Mouse (Mus musculus) inflammation-experienced regulatory T-cells, adult 6 months (primary cell): ENCODE data around the gene Robo1. TPM values are rescaled to one million over a fixed set of nuclear protein-coding genes. Genes with fewer than 3 reads are reported as not detected.
"Not testable (repeated sequence)": the region's sequence is repeated elsewhere in the genome, so short reads cannot be mapped to it uniquely, and the experiment has no call there.

Experiments
- ATAC-seq: one replicate; pipeline ENCODE4 v1.8.0; 2017
- polyA plus RNA-seq, 3 experiments: library from polyadenylated mRNA; unstranded; fragments of 100-300 nt; shearing (Covaris generic); gene quantifications; one replicate each; pipeline ENCODE4 v1.2.1; 2017

Robo1 gene
- polyA plus RNA-seq, 3 experiments from 2014 or later = 0.29 to 0.59 TPM; not detected in 1

DNA sequence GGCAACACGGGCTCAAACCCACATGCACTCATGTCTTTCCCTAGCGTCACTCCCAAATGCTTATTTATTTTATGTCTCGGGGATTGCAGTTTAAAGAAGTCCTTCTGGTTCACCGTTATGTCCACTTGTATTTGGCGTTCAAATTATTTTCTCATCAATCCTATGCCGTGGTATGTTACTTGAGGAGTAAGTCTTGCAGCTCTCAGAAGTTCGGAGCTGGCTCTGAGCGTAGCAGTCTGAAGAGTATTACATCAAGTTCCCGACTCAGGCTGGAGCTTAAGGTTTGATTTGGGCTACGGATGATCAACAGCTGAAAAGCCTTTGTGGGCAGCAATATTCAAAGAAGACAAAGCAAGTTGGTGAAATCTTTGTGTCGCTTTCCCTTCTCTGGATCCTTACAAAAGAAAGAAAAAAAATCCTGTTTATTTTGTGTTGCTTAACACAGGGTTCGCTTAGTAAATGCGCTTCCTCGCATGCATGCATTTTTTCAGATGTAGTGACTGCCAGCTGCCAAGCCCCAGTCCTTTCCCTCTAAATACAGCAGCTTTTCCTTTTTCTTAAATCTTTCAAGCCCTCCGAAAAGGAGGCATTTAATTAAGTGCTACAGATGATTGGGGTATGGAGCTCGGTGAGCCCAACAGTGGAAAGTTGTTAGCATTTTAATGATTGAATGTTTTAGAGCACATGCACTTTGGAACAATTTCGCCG is 136.5 kb downstream of the Robo1 start:
- no peak for ATAC-seq

DNA sequence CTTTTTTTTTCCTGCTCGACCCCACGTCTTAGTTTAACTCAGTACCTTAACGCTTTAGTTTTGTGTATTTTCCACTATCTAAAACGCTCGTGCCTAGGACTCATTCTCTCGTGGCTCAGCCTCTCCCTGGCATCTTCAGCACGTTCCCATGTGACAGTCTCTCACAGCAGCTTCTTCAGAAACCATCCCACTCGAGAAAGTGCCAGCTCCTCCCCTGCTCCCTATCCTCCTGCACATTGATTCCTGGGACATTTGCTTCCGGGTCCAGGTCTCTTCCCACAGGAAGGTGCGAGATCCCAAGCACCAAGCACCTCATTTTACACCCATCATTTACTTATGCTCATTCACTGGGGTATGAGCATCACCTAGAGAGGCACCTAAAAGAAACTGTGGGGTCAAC is 150.0 kb downstream of the Robo1 start:
- ATAC-seq = no peak

DNA sequence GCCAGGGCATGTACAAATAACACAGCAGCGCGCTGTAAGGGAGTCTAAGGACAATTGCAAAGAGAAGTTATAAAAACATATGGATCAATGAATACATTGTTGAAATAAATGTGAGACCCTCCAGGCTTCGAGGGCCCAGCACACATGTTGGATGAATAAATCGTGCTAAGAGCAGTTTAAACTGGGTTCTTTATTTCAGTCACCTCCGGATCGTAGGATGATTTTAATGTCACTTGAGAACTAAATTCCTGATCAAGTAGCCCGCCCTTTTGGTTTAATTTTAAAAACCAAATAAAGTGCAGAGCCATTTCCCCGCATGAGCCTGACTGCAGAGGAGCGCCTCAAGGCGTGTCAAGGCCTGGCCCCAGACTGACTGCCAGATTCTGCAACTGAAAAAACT is 150.5 kb downstream of the Robo1 start:
- no peak for ATAC-seq

DNA sequence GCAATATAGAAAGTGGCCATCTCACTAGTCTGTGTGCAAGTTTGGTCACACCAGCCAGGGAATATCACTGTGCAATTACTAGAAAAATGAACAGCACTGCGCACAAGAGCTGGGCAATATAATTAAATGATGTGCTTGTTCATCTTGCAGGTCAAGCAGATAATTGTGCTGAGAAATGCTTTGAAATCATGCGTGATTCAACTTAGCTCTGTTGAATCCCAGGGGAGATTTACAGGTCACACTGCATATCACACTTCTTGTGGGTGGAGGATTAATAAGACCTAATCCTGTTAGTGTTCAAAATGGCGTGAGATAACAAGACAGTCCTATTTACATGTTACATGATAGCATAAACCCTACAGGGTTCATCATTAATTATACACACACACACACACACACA is 157.6 kb downstream of the Robo1 start:
- ATAC-seq = no peak

DNA sequence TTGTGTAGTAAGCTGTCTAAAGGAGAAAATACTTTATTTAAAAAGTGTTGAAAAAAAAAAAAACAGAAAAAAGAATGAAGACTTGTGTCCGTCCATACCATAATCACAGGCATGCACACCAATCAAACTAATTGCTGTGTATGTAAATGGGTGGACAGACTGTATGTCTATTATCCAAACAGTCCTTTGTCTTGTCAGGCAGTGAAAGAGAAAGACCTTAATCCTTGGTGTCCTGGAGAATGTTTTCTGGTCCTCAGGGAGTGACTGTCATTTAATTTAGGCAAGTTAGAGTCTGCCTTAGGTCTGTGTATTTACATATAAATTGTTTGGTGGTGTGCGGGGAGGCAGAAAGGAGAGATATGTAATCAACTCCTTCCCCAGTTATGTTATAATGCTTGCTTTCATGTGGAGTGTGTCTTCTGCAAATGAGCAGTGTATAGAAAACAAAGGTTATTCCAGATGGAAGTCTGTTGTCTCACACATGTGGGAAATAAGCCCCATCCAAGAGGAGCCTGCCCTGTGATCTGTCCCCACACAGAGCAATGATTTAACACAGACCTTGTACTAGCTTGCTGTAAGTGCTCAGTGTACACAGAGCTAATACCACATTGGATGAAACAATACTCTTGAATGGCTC is 162.0 kb downstream of the Robo1 start:
- no peak for ATAC-seq

DNA sequence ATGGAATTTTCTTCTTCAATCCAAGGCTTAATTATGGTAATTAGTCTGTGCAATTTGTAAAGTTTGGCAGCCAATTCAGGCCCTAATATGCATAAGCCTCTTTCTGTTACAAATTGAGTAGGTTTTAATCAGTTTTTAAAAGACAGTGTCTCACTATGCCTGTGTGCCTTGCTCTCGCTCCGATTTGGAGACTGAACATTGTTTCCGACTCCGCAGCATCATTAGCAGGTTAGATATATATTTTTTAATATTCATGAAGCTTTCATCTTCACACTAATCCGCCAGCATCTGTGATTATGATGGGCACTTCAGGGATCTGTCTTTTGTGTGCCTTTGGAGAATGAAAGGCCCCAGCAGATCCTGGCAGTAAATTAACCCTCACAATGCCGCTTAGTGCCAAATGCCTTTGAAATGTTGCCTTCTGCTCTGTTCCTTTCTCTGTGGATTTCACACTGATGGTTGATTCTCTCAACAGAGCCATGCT is 202.7 kb downstream of the Robo1 start:
- ATAC-seq = no peak

DNA sequence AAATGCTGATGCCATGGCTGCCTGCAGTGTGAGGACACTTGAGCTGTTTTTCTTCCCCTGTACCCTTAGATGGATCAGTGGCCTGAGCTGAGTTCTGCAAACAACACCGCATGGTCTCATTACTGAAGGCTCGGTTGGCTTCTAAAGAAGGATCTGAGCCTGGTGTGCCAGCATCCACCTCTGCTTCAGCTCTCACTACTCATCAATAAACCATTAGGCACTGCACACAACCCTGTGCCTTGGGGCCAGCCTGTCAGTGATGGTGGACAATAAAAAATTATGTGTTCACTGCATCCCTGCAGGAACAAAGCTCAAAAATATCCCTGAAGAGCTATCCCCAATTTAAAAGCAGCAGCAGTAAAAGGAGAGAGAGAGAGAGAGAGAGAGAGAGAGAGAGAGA is 223.2 kb downstream of the Robo1 start:
- no peak for ATAC-seq

DNA sequence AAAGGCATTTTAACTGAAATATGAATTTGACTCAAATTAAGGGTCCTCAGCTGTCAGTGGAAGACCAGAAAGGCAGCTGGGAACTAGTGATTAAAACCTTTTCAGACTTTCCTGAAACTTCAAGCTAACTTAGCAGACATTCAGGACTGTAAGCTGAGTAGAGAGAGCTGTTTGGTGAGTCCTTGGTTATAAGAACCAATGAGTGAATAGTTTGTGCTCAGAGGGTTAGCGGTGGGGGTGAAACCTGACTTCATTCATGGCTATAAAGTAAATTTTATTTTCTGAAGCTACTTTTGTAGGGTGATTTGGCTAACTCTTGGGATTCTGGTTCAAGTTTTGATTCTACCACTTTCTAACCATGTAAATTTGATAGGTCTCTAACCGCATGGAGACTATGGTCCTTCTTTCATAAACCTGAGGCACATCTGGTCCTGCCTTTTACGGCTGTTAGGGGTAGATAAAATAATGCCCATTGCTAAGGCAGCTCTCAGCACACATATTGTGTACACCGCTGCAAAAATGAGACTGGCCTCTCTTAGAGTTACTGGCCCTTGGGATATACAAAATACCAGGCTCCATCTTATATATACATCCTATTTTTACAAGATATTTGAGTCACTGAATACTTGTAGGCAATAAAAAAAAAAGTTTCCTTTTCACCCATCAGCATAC is 225.9 kb downstream of the Robo1 start:
- ATAC-seq = no peak

DNA sequence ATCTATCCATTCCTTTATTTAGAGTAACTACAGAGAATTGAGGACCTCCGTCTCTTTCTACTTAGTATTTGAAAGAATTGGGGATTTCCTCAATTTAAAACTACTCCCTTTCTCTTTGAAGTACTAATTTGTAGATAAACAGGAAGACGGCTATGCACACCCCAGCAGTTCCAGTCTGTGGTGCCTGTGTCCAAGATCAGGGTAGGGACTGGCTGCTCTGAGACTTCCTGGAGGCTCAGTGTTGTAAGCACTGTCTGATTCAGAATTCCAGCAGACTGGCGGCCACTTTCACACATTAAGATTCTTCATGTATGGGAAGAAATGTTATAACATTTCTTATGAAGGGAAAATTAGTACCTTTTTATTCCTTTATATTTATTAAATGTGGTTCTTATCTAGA is 230.1 kb downstream of the Robo1 start:
- ATAC-seq = no peak

DNA sequence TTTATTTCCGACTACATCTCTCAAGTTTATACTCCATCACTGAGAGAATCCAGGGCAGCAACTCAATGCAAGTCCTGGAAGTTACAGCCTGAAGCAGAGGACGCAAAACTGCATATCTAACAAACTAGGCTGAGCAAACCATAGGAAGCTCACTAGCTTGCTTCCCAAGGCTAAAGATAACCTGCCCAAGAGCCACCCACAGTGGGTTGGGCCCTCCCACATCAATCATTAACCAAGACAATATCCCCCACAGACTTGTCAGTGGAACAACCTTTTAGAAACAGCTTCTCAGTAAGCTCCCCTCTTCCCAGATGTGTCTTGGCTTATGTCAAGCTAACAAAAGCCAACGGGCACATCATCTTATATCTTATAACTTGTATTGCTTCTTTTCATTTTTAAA is 235.8 kb downstream of the Robo1 start:
- ATAC-seq = no peak

DNA sequence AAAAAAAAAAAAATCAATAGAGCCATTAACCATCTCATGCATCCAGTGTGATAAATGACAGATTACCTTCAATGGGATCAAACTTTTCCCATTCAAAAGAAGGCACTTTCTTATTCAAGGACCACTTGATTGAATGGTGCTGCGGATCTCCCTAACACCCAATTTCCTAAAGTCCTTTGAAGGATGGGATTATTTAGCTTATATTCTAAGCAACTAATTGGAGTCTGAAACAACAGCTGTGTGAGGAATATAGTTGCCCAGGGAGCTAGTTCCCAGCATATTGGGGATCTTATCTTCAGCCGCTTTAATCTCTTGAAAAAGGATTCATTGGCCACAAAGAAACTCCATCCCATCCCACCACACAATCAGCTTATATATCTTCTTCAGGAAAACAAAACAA is 236.8 kb downstream of the Robo1 start:
- ATAC-seq = no peak

DNA sequence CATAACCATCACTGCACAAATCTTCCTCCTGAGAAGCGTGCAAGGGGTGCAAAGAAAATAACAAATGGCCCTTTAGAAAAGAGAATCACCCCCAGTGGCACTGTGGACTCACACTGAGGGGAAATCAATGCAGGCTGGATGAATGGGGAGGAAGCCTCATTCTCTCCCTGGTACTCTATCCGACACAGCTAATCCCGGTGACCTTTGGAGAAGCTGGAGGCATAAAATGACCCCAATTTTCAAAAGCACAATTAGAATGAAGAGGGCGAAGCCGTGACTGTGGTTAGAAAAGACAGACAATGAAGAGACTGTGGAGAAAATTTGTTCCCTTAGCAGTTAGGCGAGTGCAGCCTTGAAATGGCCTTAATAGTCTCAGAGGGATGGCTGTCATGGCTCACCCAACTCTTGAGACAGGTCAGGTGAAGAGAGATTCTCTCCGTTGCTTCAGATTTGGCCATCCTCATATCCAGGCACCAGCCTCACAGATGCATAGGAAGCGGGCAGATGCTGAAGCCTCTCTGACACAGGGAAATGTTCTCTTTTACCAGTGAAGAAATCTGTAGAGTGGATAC is 243.7 kb downstream of the Robo1 start:
- ATAC-seq = no peak

DNA sequence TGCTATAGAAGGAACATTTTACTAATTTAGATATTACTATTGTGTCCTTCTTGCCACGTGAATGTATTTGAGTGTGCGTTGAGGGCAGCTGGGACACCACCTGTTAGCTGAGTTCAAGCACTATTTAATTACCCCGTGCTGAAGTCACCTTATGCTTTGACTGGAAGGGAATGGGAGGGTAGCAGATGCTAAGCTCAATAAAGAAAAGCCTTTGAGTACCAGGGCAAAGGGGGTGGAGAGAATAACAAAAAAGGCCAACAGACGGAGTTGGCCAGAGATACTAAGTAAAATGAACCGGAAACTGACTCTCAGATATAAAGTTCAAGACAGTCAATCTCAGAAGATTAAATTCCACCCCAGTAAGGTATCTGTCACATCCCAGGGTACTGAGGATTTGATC is 245.6 kb downstream of the Robo1 start:
- ATAC-seq = no peak

DNA sequence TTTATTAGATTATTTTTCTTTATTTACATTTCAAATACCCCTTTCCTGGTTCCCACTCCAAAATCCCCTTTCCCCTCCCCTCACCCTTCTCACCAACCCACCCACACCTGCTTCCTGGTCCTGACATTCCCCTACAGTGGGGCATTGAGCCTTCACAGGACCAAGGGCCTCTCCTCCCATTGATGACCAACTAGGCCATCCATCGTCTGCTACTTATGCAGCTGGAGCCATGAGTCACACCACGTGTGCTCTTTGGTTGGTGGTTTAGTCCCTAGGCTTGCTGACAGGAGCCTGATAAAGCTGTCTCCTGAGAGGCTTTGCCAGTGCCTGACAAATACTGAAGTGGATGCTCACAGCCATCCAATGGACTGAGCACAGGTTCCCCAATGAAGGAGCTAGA is 254.0 kb downstream of the Robo1 start:
- ATAC-seq = not testable (repeated sequence)

DNA sequence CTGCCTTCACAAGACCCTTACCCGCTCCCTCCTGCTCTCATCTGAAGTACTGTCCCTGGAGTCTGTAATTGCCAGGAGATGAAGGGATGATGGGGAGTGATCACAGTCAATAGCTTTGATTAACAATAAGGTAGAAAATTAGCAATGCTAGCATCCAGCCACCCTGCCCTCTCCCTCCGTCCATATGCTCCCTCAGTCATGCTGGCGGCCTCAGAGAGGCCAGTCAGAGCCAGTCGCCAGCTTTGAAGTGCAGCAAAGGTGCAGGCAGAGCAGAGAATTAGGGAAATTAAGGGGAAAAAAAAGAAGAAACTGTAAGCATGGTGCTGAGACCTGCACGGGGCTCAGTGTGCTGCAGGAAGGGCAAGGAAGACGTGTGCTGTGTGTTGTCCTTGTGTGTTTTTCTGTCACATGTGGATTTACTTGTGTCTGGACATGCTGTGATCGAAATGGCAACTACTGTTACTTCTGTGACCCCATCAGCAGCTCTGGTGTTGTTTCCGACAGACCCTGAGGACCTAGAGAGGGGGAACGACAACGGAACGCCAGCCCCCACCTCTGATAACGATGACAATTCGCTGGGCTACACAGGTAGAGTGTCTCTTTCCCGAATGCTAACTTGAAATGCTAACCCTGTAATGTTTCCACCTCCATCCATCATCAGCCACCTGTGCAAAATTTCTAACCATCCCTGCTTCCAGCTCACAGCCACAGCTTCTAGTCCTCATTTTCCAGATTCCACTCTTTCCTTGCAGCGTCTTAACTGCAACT is 255.3 kb downstream of the Robo1 start:
- no peak for ATAC-seq

DNA sequence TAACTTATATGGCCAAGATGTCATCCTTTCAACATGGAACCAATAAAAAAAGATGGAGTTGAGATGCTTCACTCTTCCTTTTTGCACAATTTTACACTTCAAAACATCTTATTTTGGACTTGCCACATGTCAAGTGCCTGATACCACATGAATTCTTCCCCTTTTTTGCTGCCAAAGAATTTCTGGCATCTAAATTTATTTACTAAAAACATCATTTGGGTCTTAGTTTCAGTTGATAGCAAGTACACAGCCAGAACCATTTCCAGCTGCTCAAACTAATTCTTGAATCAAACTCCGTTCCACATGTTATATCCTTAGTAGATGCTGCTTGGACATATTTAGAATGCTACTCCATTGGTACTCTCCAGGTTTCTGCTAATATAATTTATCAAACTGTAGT is 267.1 kb downstream of the Robo1 start:
- ATAC-seq = no peak

DNA sequence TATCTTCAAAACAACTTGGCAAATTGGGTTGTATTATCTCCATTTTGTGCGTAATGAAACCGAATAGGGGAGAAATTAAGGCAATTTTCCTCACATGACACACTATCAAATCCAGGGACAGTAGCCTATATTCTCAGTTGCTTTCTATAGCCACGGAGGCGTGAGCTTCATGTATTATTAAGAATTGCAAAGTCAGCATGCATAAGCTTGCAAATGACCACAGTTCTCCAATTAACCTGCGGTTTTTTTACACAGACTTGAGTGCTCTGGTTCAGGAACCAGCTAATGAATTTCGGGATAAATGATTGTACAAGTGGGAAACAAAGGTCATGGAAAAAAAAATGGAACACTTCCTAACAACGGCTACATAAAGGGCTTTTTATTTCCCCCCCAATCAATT is 268.9 kb downstream of the Robo1 start:
- ATAC-seq = no peak

DNA sequence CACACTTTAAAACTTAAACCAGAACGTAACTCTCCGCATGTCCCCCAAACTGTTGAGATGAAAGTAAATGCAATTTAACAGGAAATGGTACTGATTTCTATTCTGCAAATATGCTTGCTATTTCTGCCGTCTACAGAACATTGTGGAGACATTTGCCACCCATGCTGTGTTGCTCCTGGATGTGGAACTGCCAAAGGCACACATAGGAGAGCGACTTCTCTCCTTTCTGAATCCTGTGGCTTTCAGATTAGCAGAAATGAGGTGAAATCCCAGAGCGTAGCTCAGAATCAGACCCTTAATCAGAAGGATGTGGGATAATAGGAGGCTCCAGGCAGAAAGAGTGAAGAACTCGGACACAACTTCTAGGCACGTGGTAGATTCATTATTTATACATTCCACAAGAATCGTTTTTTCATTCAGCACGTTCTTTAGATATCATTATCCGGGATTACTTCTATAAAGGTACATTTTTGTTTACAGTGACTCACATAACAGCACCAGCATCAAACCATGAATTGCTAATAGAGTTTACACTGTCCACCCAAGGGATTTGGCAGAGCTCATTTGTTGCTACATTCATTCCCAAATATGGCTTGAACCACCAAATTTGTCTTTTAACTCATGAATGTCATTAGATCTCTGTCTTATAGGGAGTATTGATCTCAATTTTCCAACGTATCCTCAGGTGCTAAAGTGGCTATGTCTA is 276.5 kb downstream of the Robo1 start:
- no peak for ATAC-seq

DNA sequence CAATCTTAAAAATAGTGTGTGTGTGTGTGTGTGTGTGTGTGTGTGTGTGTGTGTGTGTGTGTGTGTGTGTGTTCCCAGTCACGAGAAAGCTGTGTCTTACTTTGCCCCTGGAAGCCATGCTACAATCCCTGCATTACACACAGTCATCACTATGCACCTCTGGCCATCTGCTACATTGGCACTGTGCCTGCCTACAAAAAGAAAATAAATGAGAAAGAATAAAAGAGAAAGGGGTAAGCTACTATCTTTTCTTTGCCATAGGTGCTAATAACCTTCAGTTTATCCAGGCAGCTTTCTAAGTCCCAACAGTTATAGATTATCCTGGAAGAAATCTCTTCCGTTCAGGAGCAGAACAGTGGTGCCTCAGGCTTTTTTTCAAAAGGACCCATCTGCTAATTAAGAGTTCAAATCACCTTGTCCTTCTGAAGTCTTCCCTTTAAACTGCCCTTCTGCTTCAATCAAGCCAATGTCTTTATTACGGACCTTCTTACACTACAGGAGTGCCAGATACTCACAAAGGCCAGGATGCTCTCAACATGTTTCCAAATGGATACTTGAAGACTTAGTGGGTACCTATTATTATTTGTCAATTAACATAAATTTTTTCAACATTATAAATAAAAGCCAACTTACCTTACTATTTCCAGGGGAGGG is 277.2 kb downstream of the Robo1 start:
- no peak for ATAC-seq

DNA sequence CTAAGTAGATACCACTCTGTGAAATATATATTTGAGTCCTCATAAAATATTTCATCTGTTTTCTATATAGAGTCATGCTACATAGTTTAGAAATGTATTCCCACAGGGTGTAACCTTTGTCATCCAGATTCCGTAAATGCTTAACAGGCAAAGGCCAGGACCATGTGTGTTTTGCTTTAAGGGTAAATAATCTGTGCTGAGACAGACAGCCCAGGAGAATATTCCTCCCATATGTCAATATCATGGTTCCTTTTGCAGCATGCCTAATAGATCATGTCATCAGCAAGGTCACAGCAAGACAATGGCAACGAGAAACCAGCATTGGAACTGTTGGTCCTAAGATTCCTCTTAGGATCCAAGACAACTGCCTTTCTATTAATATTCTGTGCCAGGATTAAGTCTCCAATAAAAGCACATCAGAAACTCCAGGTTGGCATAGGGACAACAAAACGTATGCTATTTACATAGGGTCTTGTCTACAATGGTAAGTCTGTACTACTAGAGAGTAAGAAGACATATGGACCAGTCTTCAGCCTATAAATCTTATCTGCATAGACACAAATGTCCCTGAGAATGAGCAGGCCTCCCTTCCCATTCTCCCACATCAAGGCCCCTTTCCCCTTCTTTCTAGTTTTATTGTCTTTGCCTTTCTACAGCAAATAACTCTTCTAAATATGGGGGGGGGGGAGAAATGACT is 279.4 kb downstream of the Robo1 start:
- no peak for ATAC-seq
